Mouse (Mus musculus): ENCODE results near the gene Angptl7. TPM values are rescaled to one million over a fixed set of nuclear protein-coding genes. Genes with fewer than 3 reads are reported as not detected.

Angptl7 gene
- polyA plus RNA-seq, 1 experiment = not detected

GRCm38 (mm10) chr4:148455477-148456025 lies 44.7 kb downstream of the Angptl7 start:
- Histone ChIP-seq H3K27me3 (ENCODE audit: control insufficient read depth, insufficient read depth, low read length) (no peaks in the 10 kb centered on the region), H3K4me3 (ENCODE audit: low read depth, low read length) (no peak overlapping the region), H3K4me1 (ENCODE audit: control insufficient read depth, insufficient read depth, insufficient read length, low read length) (no peaks in the 10 kb centered on the region), H3K36me3 (ENCODE audit: control insufficient read depth, insufficient read depth, low read length) (peaks cover 66% of the 10 kb centered on the region), H3K27ac (ENCODE audit: insufficient read depth, low read depth, low read length) (no peak overlapping the region)
- TF ChIP-seq POLR2A (IDR thresholded peaks at IDR 0.05; ENCODE audit: low read depth, low read length) (no peak), CTCF (IDR thresholded peaks at IDR 0.05; ENCODE audit: extremely low read depth, insufficient read length, insufficient replicate concordance, low read depth, low read length) (no peak)
- 86% methylated on average over 5 of the region's 5 CpGs for WGBS

- H3K4me1 ChIP-seq (ENCODE audit: control insufficient read depth, insufficient read depth, insufficient read length, low read length) = peaks cover 2% of the 10 kb centered on the region; the same call in 1 of the 2 replicates
- no peaks in the 10 kb centered on the region for H3K27me3 ChIP-seq (ENCODE audit: control insufficient read depth, insufficient read depth, low read length)
- no peak overlapping the region for H3K4me3 ChIP-seq (ENCODE audit: low read depth, low read length)
- H3K36me3 ChIP-seq (ENCODE audit: control insufficient read depth, insufficient read depth, low read length) = peaks cover 53% of the 10 kb centered on the region
- 96% methylated on average over 11 of the region's 11 CpGs for WGBS
- no peak overlapping the region for H3K27ac ChIP-seq (ENCODE audit: insufficient read depth, low read depth, low read length)
- no peak for TF ChIP-seq POLR2A (IDR thresholded peaks at IDR 0.05; ENCODE audit: low read depth, low read length)
- TF ChIP-seq CTCF (IDR thresholded peaks at IDR 0.05; ENCODE audit: extremely low read depth, insufficient read length, insufficient replicate concordance, low read depth, low read length) = no peak
Observed at GRCm38 (mm10) chr4:148453707-148454106, 46.6 kb downstream of the Angptl7 start.

GRCm38 (mm10) chr4:148448853-148449245 lies 51.4 kb downstream of the Angptl7 start:
- H3K27ac ChIP-seq (ENCODE audit: insufficient read depth, low read depth, low read length) = peak overlapping the region; percentile 8; the same call in 1 of the 2 replicates
- TF ChIP-seq POLR2A (IDR thresholded peaks at IDR 0.05; ENCODE audit: low read depth, low read length) (no peak), CTCF (IDR thresholded peaks at IDR 0.05; ENCODE audit: extremely low read depth, insufficient read length, insufficient replicate concordance, low read depth, low read length) (no peak)
- under 1% methylated on average over 15 of the region's 15 CpGs for WGBS

GRCm38 (mm10) chr4:148448179-148448852 lies 51.9 kb downstream of the Angptl7 start, which contains the start of gene Mtor:
Gene Mtor (plus strand): TSS chr4:148448611.
- TF ChIP-seq POLR2A (IDR thresholded peaks at IDR 0.05; ENCODE audit: low read depth, low read length) (no peak; the same call in 1 of the 2 replicates), CTCF (IDR thresholded peaks at IDR 0.05; ENCODE audit: extremely low read depth, insufficient read length, insufficient replicate concordance, low read depth, low read length) (no peak)
- Histone ChIP-seq H3K36me3 (ENCODE audit: control insufficient read depth, insufficient read depth, low read length) (peaks cover 7% of the 10 kb centered on the region), H3K4me3 (ENCODE audit: low read depth, low read length) (peak within 1 kb of the TSS; percentile 83), H3K27me3 (ENCODE audit: control insufficient read depth, insufficient read depth, low read length) (no peaks in the 10 kb centered on the region), H3K27ac (ENCODE audit: insufficient read depth, low read depth, low read length) (peak within 1 kb of the TSS; percentile 8; the same call in 1 of the 2 replicates), H3K4me1 (ENCODE audit: control insufficient read depth, insufficient read depth, insufficient read length, low read length) (peaks cover 7% of the 10 kb centered on the region; the same call in 1 of the 2 replicates)
- under 1% methylated on average over 56 of the region's 56 CpGs for WGBS

More at GRCm38 (mm10) chr4:148448853-148449245, 51.4 kb downstream of the Angptl7 start:
- Histone ChIP-seq H3K4me1 (ENCODE audit: control insufficient read depth, insufficient read depth, insufficient read length, low read length) (peaks cover 5% of the 10 kb centered on the region; the same call in 1 of the 2 replicates), H3K4me3 (ENCODE audit: low read depth, low read length) (peak overlapping the region; percentile 83), H3K36me3 (ENCODE audit: control insufficient read depth, insufficient read depth, low read length) (peaks cover 11% of the 10 kb centered on the region), H3K27me3 (ENCODE audit: control insufficient read depth, insufficient read depth, low read length) (no peaks in the 10 kb centered on the region)

Other genes starting within 250 kb of the Angptl7 start
- 0.06 TPM in 2 replicates for gene Disp3, start 212.5 kb downstream of the Angptl7 start, polyA plus RNA-seq (2012; rRNA removed)
- 8.5 and 10.5 TPM in 2 replicates for gene Ubiad1, start 55.7 kb downstream of the Angptl7 start, polyA plus RNA-seq (2012; rRNA removed)
- 7.6 and 16.0 TPM in 2 replicates for gene Mtor, start 51.8 kb downstream of the Angptl7 start, polyA plus RNA-seq (2012; rRNA removed)
- 8.6 and 11.3 TPM in 2 replicates for gene Exosc10, start 58.0 kb upstream of the Angptl7 start, polyA plus RNA-seq (2012; rRNA removed)
- gene Srm, start 91.0 kb upstream of the Angptl7 start, polyA plus RNA-seq (2012; rRNA removed) = 42.6 and 44.5 TPM in 2 replicates
- 0.16 and 1.7 TPM in 2 replicates for gene Masp2, start 102.1 kb upstream of the Angptl7 start, polyA plus RNA-seq (2012; rRNA removed)
- gene Tardbp, start 126.6 kb upstream of the Angptl7 start, polyA plus RNA-seq (2012; rRNA removed) = 6.7 and 7.7 TPM in 2 replicates
- 0.08 TPM in 1 of 2 replicates, not detected in the other for gene Gm572, start 142.9 kb upstream of the Angptl7 start, polyA plus RNA-seq (2012; rRNA removed)

All from small intestine, adult 2 months (tissue).